Mouse (Mus musculus): ENCODE data around the gene Zfp536.

Gene Zfp536

GRCm38 (mm10) chr7:37627897-37628510 lies 145.4 kb downstream of the Zfp536 start:
- in situ Hi-C loops (cut with MboI; ENCODE audit: low pct_unique_long_range_greater_than_20kb in 1 of 2, low sequenced_read_pairs in 2 of 2, unreplicated experiment in 1 of 2), result no loop called here

DNA sequence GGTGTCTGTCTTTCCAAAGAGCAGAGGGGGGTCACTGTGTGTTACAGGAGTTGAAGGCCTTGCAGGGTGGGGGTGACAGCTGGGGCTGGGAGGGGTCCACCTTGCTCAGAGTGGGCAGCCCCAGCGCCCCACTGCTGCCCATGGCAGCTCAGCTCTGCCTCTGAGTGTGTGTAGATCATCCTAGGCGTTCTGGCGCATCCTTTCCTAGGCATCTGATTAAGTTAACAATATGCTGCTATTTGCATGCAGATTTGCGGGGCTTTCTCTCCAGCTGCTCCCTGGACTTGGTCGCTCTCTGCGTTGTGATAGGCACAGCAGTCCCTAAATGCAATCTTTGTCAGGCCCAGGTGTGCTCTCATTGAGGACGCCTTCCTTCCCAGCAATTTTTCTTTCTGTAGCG lies 147.7 kb downstream of the Zfp536 start:
- in situ Hi-C loops (cut with MboI; ENCODE audit: low pct_unique_long_range_greater_than_20kb in 1 of 2, low sequenced_read_pairs in 2 of 2, unreplicated experiment in 1 of 2), result no loop called here

- in situ Hi-C loops (cut with MboI; ENCODE audit: low pct_unique_long_range_greater_than_20kb in 1 of 2, low sequenced_read_pairs in 2 of 2, unreplicated experiment in 1 of 2), result loop anchor here (25.0 kb wide), 2 partner anchors 162 to 262 kb away; no protein-coding TSS in a partner anchor
Observed at GRCm38 (mm10) chr7:37624759-37625340, 148.6 kb downstream of the Zfp536 start.

DNA sequence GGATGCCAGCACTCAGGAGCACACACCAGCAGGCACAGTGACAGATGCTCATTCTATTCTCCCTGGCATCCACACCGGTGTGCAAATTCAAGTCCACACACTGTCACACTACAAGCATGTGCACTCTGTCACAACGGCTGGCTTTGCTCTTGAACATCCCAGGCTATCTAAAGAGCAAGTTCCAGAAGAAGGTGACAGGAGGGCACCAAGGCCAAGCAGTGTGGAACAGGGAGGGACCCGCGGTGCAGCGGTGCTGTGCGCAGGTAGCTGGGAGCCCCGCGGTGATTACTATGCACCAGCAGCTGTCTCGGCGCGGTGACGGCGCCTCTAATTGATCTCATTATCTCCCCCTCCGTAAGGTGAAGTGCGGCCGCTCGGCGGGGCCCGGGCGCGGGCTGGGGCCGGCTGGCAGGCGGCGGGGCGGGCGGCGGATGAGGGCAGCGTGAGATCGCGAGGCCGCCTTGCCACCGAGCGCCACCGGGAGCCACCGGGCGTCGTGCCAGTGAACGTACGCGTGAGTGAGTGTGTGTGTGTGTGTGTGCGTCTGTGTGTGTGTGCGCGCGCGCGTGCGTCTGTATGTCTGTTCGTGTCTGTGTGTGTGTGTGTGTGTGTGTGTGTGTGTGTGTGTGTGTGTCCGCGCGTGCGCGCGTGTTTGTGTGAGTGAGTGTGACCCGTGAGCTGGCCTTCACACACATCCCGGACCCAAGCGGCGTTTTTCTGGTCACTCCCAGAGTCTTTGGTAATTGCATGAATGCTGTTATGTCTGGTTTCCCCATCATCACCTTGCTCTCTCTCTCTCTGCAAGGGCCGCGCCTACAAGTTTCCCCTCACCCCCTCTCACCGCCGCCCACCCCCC lies 149.3 kb downstream of the Zfp536 start:
- in situ Hi-C loops (cut with MboI; ENCODE audit: low pct_unique_long_range_greater_than_20kb in 1 of 2, low sequenced_read_pairs in 2 of 2, unreplicated experiment in 1 of 2), result loop anchor here (25.0 kb wide), 2 partner anchors 163 to 263 kb away; no protein-coding TSS in a partner anchor

GRCm38 (mm10) chr7:37619254-37619653 lies 154.2 kb downstream of the Zfp536 start:
- in situ Hi-C loops (cut with MboI; ENCODE audit: low pct_unique_long_range_greater_than_20kb in 1 of 2, low sequenced_read_pairs in 2 of 2, unreplicated experiment in 1 of 2), result loop anchor here (25.0 kb wide), 2 partner anchors 168 to 268 kb away; no protein-coding TSS in a partner anchor

GRCm38 (mm10) chr7:37617880-37618279 lies 155.6 kb downstream of the Zfp536 start:
- in situ Hi-C loops (cut with MboI; ENCODE audit: low pct_unique_long_range_greater_than_20kb in 1 of 2, low sequenced_read_pairs in 2 of 2, unreplicated experiment in 1 of 2), result loop anchor here (25.0 kb wide), 2 partner anchors 169 to 269 kb away; no protein-coding TSS in a partner anchor

DNA sequence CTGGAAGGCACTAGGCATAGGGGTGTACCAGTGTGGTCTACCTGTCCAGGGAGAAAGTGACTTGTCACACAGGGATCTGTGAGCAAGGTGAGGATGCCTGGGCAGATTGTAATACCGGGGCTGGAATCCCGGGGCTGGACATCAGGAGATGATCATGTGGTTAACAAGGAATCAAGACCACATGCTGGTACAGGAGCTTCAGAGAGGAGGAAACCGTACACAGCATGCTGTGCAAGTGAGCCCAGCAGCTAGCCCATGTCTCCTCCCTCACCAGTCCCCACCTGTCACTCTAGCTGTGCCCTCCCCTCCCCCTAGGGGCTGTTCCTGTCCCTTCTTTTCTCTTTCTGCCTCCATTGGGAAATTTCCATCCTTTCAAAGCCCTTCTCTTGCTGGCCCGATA lies 157.5 kb downstream of the Zfp536 start:
- in situ Hi-C loops (cut with MboI; ENCODE audit: low pct_unique_long_range_greater_than_20kb in 1 of 2, low sequenced_read_pairs in 2 of 2, unreplicated experiment in 1 of 2), result loop anchor here (25.0 kb wide), 2 partner anchors 171 to 271 kb away; no protein-coding TSS in a partner anchor

GRCm38 (mm10) chr7:37614381-37614780 lies 159.1 kb downstream of the Zfp536 start:
- in situ Hi-C loops (cut with MboI; ENCODE audit: low pct_unique_long_range_greater_than_20kb in 1 of 2, low sequenced_read_pairs in 2 of 2, unreplicated experiment in 1 of 2), result loop anchor here (25.0 kb wide), 2 partner anchors 173 to 273 kb away; no protein-coding TSS in a partner anchor

- in situ Hi-C loops (cut with MboI; ENCODE audit: low pct_unique_long_range_greater_than_20kb in 1 of 2, low sequenced_read_pairs in 2 of 2, unreplicated experiment in 1 of 2), result loop anchor here (10.0 to 25.0 kb wide), 3 partner anchors 179 to 279 kb away; no protein-coding TSS in a partner anchor
Observed at GRCm38 (mm10) chr7:37608556-37608955, 164.9 kb downstream of the Zfp536 start.

DNA sequence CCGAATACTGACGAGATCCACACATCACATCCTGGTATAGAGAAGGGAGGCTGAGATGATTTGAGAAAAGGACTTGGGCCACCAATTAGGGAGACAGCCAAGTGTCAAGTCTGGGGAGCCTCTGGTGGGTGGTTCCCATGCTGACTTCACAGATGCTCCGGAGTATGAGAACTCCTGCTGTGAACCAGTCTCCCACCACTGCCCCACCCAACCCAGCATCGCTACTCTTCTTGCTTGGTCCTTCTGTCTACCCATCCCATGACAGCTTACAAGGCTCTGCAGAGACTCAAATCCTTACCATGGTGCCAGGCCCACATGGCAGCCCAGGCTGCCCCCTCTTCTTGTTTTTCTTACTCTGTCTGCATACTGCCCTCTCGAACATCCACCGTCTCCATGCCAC lies 165.5 kb downstream of the Zfp536 start:
- in situ Hi-C loops (cut with MboI; ENCODE audit: low pct_unique_long_range_greater_than_20kb in 1 of 2, low sequenced_read_pairs in 2 of 2, unreplicated experiment in 1 of 2), result loop anchor here (10.0 to 25.0 kb wide), 3 partner anchors 179 to 279 kb away; no protein-coding TSS in a partner anchor

GRCm38 (mm10) chr7:37606472-37606871 lies 167.0 kb downstream of the Zfp536 start:
- in situ Hi-C loops (cut with MboI; ENCODE audit: low pct_unique_long_range_greater_than_20kb in 1 of 2, low sequenced_read_pairs in 2 of 2, unreplicated experiment in 1 of 2), result loop anchor here (10.0 to 25.0 kb wide), 3 partner anchors 181 to 281 kb away; no protein-coding TSS in a partner anchor

GRCm38 (mm10) chr7:37603525-37603909 lies 169.9 kb downstream of the Zfp536 start:
- in situ Hi-C loops (cut with MboI; ENCODE audit: low pct_unique_long_range_greater_than_20kb in 1 of 2, low sequenced_read_pairs in 2 of 2, unreplicated experiment in 1 of 2), result loop anchor here (10.0 to 25.0 kb wide), 3 partner anchors 184 to 284 kb away; no protein-coding TSS in a partner anchor

DNA sequence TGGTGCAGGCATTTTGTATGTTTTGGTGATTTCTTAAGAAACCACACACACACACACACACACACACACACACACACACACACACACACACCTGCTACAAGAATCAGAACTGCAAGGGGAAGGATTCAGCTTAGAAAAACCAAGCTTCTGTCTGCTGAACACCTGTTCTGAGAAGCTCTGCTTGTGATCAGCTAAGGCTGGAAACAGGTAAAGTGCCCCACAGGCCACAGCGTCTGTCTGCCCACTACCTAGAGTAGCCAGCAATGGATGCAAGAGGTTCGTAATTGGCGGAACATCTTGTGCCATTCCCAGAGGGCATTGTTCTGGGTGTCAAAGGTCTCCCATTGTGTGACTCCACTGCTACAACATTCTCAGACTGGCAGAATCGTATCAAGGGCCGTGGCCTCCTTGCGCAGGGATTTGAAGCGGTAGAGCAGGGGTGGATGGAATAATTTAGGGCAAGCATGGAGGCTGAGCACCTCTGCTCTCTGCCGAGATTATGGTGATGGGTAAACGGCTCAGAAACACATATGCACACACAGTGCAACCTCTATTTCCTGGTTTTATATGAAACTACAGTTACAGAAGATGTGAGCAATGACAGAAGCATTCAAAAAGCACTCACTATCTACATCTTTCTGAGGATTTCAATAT lies 170.4 kb downstream of the Zfp536 start:
- in situ Hi-C loops (cut with MboI; ENCODE audit: low pct_unique_long_range_greater_than_20kb in 1 of 2, low sequenced_read_pairs in 2 of 2, unreplicated experiment in 1 of 2), result loop anchor here (10.0 to 25.0 kb wide), 3 partner anchors 184 to 284 kb away; no protein-coding TSS in a partner anchor

DNA sequence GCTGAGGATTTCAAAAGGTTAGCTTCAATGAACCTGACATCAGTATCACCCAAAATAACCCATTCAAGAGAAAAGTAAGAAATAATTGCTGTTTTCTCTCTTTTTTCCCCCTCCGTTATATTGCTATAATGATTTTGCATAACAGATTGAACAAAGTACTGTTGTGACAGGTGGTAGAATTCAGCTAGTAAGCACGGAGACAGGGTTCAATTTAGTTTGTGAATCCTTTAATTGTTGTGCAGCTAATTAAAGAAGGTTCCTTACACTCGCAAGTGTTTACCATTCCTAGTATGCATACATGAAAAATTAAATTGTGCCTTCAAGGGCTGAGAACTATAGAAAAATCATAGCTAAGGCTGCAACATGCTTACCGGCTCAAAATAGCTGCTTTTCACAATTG lies 173.1 kb downstream of the Zfp536 start:
- in situ Hi-C loops (cut with MboI; ENCODE audit: low pct_unique_long_range_greater_than_20kb in 1 of 2, low sequenced_read_pairs in 2 of 2, unreplicated experiment in 1 of 2), result loop anchor here (10.0 to 25.0 kb wide), 3 partner anchors 187 to 287 kb away; no protein-coding TSS in a partner anchor

- in situ Hi-C loops (cut with MboI; ENCODE audit: low pct_unique_long_range_greater_than_20kb in 1 of 2, low sequenced_read_pairs in 2 of 2, unreplicated experiment in 1 of 2), result no loop called here
Observed at GRCm38 (mm10) chr7:37594211-37595030, 179.0 kb downstream of the Zfp536 start.

DNA sequence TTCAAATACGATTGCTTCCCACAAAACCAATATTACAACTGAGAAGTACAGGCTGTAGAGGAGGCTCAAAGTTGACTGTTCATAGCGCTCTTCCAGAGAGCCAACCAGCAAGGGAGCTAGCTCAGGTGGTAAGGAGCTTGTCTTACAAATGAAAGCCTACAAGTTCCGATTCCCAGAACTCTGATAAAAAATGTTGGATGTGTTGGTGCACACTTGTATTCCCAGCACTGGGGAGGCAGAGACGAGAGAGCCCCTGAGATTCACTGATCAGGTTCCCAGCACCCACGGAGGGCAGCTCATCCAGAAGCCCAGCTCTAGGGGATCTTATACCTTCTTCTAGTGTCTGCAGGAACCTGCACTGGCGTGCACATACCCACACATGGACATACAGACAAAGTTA lies 179.9 kb downstream of the Zfp536 start:
- in situ Hi-C loops (cut with MboI; ENCODE audit: low pct_unique_long_range_greater_than_20kb in 1 of 2, low sequenced_read_pairs in 2 of 2, unreplicated experiment in 1 of 2), result no loop called here

DNA sequence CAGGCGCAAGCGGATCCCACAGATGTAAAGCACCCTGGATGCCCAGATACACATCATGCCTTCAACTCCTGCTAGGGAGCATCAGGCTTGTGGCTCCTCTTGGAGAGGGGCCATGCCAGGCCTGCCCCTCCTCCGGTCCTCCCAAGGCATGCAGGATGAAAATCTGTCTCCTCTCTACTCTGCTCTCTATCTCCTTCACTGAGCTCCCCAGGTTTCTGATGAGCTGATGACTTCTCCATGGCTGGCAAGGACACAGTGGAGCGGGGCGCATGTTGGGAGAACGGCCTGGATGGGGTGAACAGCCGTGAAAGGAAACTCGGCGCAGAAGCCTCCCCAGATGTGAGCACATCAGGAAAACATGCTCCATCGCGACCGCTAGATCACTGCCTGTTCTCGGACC lies 186.7 kb downstream of the Zfp536 start:
- in situ Hi-C loops (cut with MboI; ENCODE audit: low pct_unique_long_range_greater_than_20kb in 1 of 2, low sequenced_read_pairs in 2 of 2, unreplicated experiment in 1 of 2), result no loop called here
